Mouse (Mus musculus): ENCODE results near the gene Gstm2.
A peak's percentile ranks its signal among the peaks of the same experiment; 100 is the strongest.

Gene Gstm2

DNA sequence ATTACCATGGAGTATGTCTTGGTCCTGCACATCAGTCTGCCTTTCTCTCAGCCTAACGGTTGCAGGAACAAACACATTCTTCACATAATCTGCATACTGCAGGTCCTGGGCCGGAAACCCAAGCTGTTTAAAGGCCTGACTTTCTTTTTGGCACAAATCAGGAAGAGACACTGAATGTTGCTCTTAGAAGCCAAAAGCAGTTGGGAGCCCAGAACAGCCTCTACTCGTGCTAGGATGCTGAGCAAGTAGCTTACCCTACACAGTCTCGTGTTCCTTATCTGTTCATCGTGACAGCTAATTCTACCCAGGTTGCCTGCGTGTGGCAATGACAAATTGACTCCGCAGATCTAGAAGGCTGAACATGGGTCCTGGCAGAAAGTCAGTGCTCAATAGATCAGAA, 45.7 kb downstream of the Gstm2 start:
- no peak for DNase-seq

DNA sequence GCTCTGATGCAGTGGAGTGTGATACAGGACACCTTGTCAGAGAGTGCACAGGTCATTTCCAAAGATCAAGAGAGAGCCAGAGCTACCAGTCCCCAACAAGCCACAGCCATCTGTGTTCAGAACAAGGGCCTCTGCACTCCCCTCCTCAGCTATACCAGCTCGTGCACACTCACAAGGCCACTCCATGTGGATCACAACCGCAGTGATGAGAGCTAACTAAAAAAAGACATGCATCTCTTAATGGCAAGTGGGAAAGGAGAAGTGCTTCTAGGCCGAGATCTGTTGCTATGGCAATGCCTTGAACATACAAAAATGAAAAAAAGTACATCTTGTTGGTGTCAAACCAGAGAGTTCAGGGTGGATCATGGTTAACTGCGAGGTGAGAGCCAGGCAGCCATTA, 46.4 kb downstream of the Gstm2 start:
- no peak for DNase-seq

DNA sequence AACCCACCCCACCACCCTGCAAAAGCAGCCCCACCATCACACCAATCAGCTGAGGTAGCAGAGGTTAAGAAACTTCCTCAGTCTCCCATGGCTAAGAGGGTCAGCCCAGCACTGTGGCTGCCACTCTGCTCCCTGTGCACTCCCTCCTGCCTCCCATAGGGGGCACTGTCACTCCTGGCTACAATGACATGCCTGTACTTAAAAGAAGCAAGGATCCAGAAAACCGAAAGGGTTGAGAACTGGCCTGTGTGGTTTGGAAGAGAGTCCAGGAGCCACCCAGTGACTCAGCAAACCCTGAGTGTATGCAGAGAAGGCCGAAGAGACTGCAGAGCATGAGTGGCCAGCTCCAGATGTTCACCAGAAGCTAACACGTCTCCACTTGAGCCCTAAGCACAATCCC, 46.9 kb downstream of the Gstm2 start:
- peak; percentile 67 to 79 for DNase-seq

- no peak for DNase-seq
These were observed 50.4 kb downstream of the Gstm2 start for GRCm38 (mm10) chr3:107935888-107936287.

GRCm38 (mm10) chr3:107935268-107935667, 51.0 kb downstream of the Gstm2 start:
- DNase-seq: no peak

DNA sequence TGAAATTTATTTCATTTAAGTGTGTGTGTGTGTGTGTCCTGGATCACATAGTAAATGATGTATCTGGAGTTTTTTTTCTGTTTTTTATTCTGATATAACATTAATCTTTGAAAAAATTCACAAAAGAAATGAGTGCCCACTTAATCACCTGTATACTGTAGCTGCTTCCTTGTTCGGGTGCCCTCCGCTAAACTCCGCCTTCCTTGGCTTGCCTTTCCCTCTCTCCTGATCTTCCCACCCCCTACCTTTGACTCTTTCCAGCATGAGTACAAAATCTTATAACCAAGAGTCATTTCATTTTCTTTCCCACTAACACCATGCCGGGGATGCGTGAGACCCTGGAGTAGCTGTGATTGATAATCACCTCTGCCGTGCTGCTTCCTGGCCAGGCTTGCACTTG, 54.1 kb downstream of the Gstm2 start:
- DNase-seq: peak; percentile 51 to 54
